Mouse (Mus musculus) lung, postnatal 10 days (tissue): Measurements from ENCODE around the gene Bach2.

Experiments
- DNase-seq: peaks from one replicate; pipeline ENCODE4 v3.0.0; 2021

The Bach2 gene

GRCm38 (mm10) chr4:32238366-32238854 is at the start of gene Bach2:
TSS of gene Bach2 (plus strand) at chr4:32238804.
- peak; percentile 95 for DNase-seq

GRCm38 (mm10) chr4:32189416-32190036 is 49.1 kb upstream of the Bach2 start:
- DNase-seq = no peak

- no peak for DNase-seq
Measured at GRCm38 (mm10) chr4:32190506-32190905, 48.1 kb upstream of the Bach2 start.

GRCm38 (mm10) chr4:32195945-32196921 is 42.4 kb upstream of the Bach2 start:
- DNase-seq = peak; percentile 88

GRCm38 (mm10) chr4:32198031-32198430 is 40.6 kb upstream of the Bach2 start:
- no peak for DNase-seq

GRCm38 (mm10) chr4:32198589-32198988 is 40.0 kb upstream of the Bach2 start:
- DNase-seq = no peak

GRCm38 (mm10) chr4:32199156-32199555 is 39.4 kb upstream of the Bach2 start:
- no peak for DNase-seq

- no peak for DNase-seq
Measured at GRCm38 (mm10) chr4:32201114-32201513, 37.5 kb upstream of the Bach2 start.

- DNase-seq = no peak
Measured at GRCm38 (mm10) chr4:32202362-32202761, 36.2 kb upstream of the Bach2 start.

- DNase-seq = no peak
Measured at GRCm38 (mm10) chr4:32204819-32205218, 33.8 kb upstream of the Bach2 start.

GRCm38 (mm10) chr4:32205825-32206224 is 32.8 kb upstream of the Bach2 start:
- DNase-seq = no peak

GRCm38 (mm10) chr4:32209995-32210394 is 28.6 kb upstream of the Bach2 start:
- DNase-seq = no peak

- no peak for DNase-seq
Measured at GRCm38 (mm10) chr4:32210424-32211184, 28.0 kb upstream of the Bach2 start.

- no peak for DNase-seq
Measured at GRCm38 (mm10) chr4:32212593-32212992, 26.0 kb upstream of the Bach2 start.

- no peak for DNase-seq
Measured at GRCm38 (mm10) chr4:32216466-32216865, 22.1 kb upstream of the Bach2 start.

- DNase-seq = no peak
Measured at GRCm38 (mm10) chr4:32217016-32217415, 21.6 kb upstream of the Bach2 start.

- no peak for DNase-seq
Measured at GRCm38 (mm10) chr4:32217593-32217992, 21.0 kb upstream of the Bach2 start.

GRCm38 (mm10) chr4:32218371-32218770 is 20.2 kb upstream of the Bach2 start:
- DNase-seq = no peak

- no peak for DNase-seq
Measured at GRCm38 (mm10) chr4:32219428-32220128, 19.0 kb upstream of the Bach2 start.

- no peak for DNase-seq
Measured at GRCm38 (mm10) chr4:32220129-32220491, 18.5 kb upstream of the Bach2 start.

GRCm38 (mm10) chr4:32220961-32221360 is 17.6 kb upstream of the Bach2 start:
- DNase-seq = peak; percentile 62

- no peak for DNase-seq
Measured at GRCm38 (mm10) chr4:32223563-32223962, 15.0 kb upstream of the Bach2 start.

- no peak for DNase-seq
Measured at GRCm38 (mm10) chr4:32225191-32225590, 13.4 kb upstream of the Bach2 start.
